Mouse (Mus musculus) kidney, embryonic 16.5 days (tissue): ENCODE results near the gene Fam170b. TPM values are rescaled to one million over a fixed set of nuclear protein-coding genes. Genes with fewer than 3 reads are reported as not detected.

Experiments used
- ATAC-seq: fragments of 200-750 bp; cut with Nextera tagmentation; 2 replicates; pipeline ENCODE4 v1.8.0; 2017; ENCODE audit warnings: moderate TSS enrichment; ENCODE audit not compliant: low FRiP score, low TSS enrichment
- H3K27ac ChIP-seq: fragments of 300-500 bp; sonication (generic); 2 replicates; pipeline ENCODE4 v1.5.1; 2014; ENCODE audit warnings: low read length
- H3K27me3 ChIP-seq: fragments of 300-500 bp; sonication (generic); 2 replicates; pipeline ENCODE4 v1.6.1; 2014; ENCODE audit warnings: low read length, control low read depth, mixed read lengths; ENCODE audit not compliant: insufficient read depth
- H3K36me3 ChIP-seq: fragments of 300-500 bp; sonication (generic); 2 replicates; pipeline ENCODE4 v1.6.1; 2014; ENCODE audit warnings: low read length, control low read depth, mixed read lengths; ENCODE audit not compliant: insufficient read depth
- H3K4me1 ChIP-seq: fragments of 300-500 bp; sonication (generic); 2 replicates; pipeline ENCODE4 v1.6.1; 2014; ENCODE audit warnings: low read length, control low read depth, mixed read lengths; ENCODE audit not compliant: insufficient read depth
- H3K4me2 ChIP-seq: fragments of 300-500 bp; sonication (generic); replicated peaks from 2 replicates; pipeline ENCODE4 v1.6.1; 2014; ENCODE audit warnings: low read depth, low read length
- H3K4me3 ChIP-seq: fragments of 300-500 bp; sonication (generic); 2 replicates; pipeline ENCODE4 v1.5.1; 2014; ENCODE audit warnings: mild to moderate bottlenecking, low read length
- H3K9ac ChIP-seq: fragments of 300-500 bp; sonication (generic); replicated peaks from 2 replicates; pipeline ENCODE4 v1.6.1; 2014; ENCODE audit warnings: low read length
- H3K9me3 ChIP-seq: fragments of 300-500 bp; sonication (generic); 2 replicates; pipeline ENCODE4 v1.6.1; 2016; ENCODE audit warnings: low read length, control low read depth
- whole genome bisulfite sequencing: fragments of 180-500 bp; shearing (Covaris S2); extraction: QIAGEN DNeasy Blood & Tissue Kit; methylation state at CpG from one replicate; pipeline ENCODE4 v1.1.7; 2014; 5-methylcytosine and 5-hydroxymethylcytosine counted together
- polyA plus RNA-seq: library from polyadenylated mRNA; unstranded; fragments of >200 nt; fragmentation: Nextera tagmentation; extraction: Ambion mirVana; gene quantifications from 2 replicates; pipeline ENCODE4 v1.2.1, GENCODE M21; 2015

Fam170b gene
- polyA plus RNA-seq, 1 experiment from 2014 or later, result 0.15 TPM

DNA sequence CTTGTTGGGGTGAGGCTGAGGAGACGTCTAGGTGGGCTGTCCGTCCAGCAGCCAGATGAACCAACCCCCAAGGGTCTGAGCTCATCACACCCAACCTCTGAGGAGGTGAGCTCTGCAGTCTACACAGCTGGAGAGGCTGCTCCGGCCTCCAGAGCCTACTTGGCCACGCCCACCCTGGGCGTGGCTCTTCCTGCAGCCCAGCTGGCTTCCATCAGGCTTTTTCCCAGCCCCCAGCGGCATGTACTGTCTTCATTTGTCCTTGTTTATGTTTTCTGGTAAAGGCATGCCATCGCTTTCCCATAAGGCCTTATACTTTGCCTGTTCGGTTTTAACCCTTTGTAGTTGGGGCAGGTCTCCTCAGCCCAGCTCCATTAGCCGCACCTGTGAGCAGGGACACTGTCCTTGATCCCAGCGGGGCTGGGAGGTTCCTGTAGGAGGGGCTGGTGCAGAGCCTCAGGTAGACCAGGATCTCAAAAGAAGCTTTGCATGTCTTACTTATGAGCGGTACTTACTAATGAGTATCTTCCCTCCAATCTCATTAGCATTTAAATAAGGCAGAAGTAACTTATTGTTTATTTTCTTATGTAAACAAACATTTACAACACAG is 8.2 kb upstream of the Fam170b start:
- peak overlapping the region; percentile 42 for H3K4me2 ChIP-seq
- no peak overlapping the region for H3K9ac ChIP-seq
- H3K9me3 ChIP-seq, result no peaks in the 10 kb centered on the region
- H3K27ac ChIP-seq, result peak overlapping the region; percentile 54
- no peaks in the 10 kb centered on the region for H3K27me3 ChIP-seq
- peak; percentile 88 for ATAC-seq
- peaks cover 41% of the 10 kb centered on the region for H3K4me1 ChIP-seq
- H3K4me3 ChIP-seq, result peak overlapping the region; percentile 18; the same call in 1 of the 2 replicates
- 7% methylated on average over 11 of the region's 11 CpGs for WGBS
- H3K36me3 ChIP-seq, result no peaks in the 10 kb centered on the region

- H3K4me3 ChIP-seq, result no peak overlapping the region
- no peak overlapping the region for H3K9ac ChIP-seq
- no peak overlapping the region for H3K4me2 ChIP-seq
- H3K27me3 ChIP-seq, result no peaks in the 10 kb centered on the region
- H3K36me3 ChIP-seq, result no peaks in the 10 kb centered on the region
- ATAC-seq, result peak; percentile 21; the same call in 1 of the 2 replicates
- H3K27ac ChIP-seq, result peak overlapping the region; percentile 66
- WGBS, result 42% methylated on average over 4 of the region's 4 CpGs
- no peaks in the 10 kb centered on the region for H3K9me3 ChIP-seq
- peaks cover 41% of the 10 kb centered on the region for H3K4me1 ChIP-seq
Measured at GRCm38 (mm10) chr14:32827165-32827564, 6.6 kb upstream of the Fam170b start.

DNA sequence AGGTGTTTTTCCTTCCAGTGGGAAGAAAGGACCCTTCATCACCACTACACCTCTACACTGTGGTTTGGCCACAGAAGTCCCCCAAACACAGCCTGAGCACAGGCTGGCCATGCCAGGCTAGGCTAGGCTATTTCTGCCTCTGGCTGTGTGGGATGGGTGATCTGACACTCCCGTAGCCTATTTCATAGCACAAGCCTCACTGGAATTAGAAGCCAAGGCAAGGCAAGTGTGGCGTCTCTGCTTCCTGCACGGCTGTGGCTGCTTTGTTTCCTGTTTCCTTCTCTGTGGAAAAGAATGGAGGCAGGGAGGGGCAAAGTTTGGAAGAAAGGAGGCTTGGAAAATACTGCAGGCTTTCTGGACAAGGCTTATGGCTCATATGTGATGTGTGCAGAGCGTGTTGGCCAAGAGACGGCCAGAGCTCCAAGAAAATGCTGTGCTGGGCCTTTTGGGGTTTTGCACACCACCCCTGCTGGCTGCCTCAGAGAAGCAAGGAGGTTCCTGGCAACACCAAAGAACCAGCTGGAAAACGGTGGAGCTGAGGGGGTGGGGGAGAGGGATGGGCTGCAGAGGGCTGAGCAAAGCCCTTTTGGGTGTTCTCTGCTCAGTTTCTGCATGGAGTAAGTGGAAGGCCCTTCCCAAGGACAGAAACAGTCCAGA is 5.6 kb upstream of the Fam170b start:
- peaks cover 41% of the 10 kb centered on the region for H3K4me1 ChIP-seq
- no peaks in the 10 kb centered on the region for H3K9me3 ChIP-seq
- no peak overlapping the region for H3K4me3 ChIP-seq
- no peak for ATAC-seq
- H3K4me2 ChIP-seq, result no peak overlapping the region
- peak overlapping the region; percentile 66 for H3K27ac ChIP-seq
- H3K9ac ChIP-seq, result no peak overlapping the region
- 49% methylated on average over 6 of the region's 6 CpGs for WGBS
- no peaks in the 10 kb centered on the region for H3K27me3 ChIP-seq
- no peaks in the 10 kb centered on the region for H3K36me3 ChIP-seq

GRCm38 (mm10) chr14:32835181-32835580 is 1.4 kb downstream of the Fam170b start:
- Histone ChIP-seq H3K36me3 (no peaks in the 10 kb centered on the region), H3K9ac (no peak overlapping the region), H3K27me3 (no peaks in the 10 kb centered on the region), H3K9me3 (no peaks in the 10 kb centered on the region), H3K4me1 (no peaks in the 10 kb centered on the region), H3K4me2 (no peak overlapping the region), H3K4me3 (no peak overlapping the region), H3K27ac (no peak overlapping the region)
- 85% methylated on average over 14 of the region's 14 CpGs for WGBS
- no peak for ATAC-seq

- no peak overlapping the region for H3K9ac ChIP-seq
Measured at GRCm38 (mm10) chr14:32835596-32835995, 1.8 kb downstream of the Fam170b start.

DNA sequence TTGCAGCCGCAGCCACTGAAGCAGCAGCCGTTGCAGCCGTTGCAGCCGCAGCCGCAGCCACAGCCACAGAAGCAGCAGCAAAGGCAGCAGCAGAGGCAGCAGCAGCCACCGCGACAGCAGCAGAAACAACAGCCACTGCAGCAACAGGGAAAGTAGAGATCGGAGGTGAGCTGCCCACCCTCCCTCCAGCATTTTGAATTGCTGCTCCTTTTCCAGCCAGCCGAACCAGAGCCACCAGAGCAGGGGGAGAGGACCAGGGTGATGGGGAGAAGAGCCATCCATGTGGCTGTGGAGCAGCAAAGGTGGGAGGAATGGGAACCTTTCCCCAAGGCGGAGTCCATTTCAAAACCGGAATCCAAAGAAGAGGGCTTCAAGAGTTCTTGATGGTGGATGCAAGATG is 2.4 kb downstream of the Fam170b start:
- 96% methylated on average over 11 of the region's 11 CpGs for WGBS
- ATAC-seq, result no peak
- Histone ChIP-seq H3K27ac (no peak overlapping the region), H3K4me3 (no peak overlapping the region), H3K4me1 (no peaks in the 10 kb centered on the region), H3K9ac (no peak overlapping the region), H3K4me2 (no peak overlapping the region), H3K27me3 (no peaks in the 10 kb centered on the region), H3K36me3 (no peaks in the 10 kb centered on the region), H3K9me3 (no peaks in the 10 kb centered on the region)

More at GRCm38 (mm10) chr14:32835596-32835995, 1.8 kb downstream of the Fam170b start:
- Histone ChIP-seq H3K27me3 (no peaks in the 10 kb centered on the region), H3K27ac (no peak overlapping the region), H3K9me3 (no peaks in the 10 kb centered on the region), H3K36me3 (no peaks in the 10 kb centered on the region), H3K4me1 (no peaks in the 10 kb centered on the region), H3K4me2 (no peak overlapping the region), H3K4me3 (no peak overlapping the region)
- ATAC-seq, result no peak
- 91% methylated on average over 14 of the region's 14 CpGs for WGBS

GRCm38 (mm10) chr14:32842052-32842451 is 8.3 kb downstream of the Fam170b start:
- Histone ChIP-seq H3K36me3 (no peaks in the 10 kb centered on the region), H3K9me3 (no peaks in the 10 kb centered on the region), H3K27me3 (no peaks in the 10 kb centered on the region), H3K4me1 (no peaks in the 10 kb centered on the region), H3K9ac (no peak overlapping the region), H3K27ac (no peak overlapping the region), H3K4me3 (no peak overlapping the region), H3K4me2 (no peak overlapping the region)
- no peak for ATAC-seq

DNA sequence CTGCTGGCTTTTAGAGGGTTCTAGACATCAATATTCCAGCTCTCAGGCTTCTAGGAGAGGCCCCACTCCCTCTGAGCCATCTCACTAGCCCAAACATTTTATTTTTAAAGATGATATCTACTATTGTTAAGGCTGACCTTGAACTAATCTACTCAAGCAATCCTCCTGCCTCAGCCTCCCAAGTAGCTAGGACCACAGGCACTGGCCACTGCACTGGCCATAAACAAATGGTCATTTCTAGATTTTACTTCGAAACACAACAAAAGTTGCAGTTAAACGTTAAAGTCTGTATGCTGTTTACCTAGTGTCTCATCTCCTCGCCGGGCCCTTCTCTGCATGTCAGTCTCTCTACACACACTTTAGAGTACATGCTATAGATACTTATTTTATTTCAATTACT is 20.3 kb downstream of the Fam170b start:
- H3K4me2 ChIP-seq, result no peak overlapping the region
- H3K27me3 ChIP-seq, result peaks cover 12% of the 10 kb centered on the region; the same call in 1 of the 2 replicates
- peaks cover 20% of the 10 kb centered on the region for H3K4me1 ChIP-seq
- H3K4me3 ChIP-seq, result no peak overlapping the region
- 88% methylated on average over 4 of the region's 4 CpGs for WGBS
- H3K36me3 ChIP-seq, result no peaks in the 10 kb centered on the region
- no peak overlapping the region for H3K27ac ChIP-seq
- ATAC-seq, result no peak
- H3K9ac ChIP-seq, result no peak overlapping the region
- H3K9me3 ChIP-seq, result no peaks in the 10 kb centered on the region

DNA sequence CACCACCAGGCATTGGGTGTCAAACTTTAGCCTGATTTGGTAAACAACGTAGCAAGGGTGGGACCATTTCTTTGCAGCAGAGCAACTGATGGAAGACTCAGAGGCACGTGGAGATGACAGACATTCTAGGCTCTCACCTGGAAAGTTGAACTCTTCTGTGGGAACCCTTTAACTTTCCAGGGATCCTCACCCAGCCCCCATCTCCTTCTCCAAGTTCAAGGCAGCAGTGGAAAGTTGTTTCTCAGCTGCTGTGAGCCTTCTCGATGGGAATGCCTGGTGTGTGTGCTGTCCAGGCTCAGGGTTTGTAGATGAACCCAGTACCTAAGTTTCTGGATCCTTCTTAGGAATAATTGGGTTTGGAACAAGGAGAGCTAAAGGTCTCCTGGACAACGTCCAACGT is 22.5 kb downstream of the Fam170b start:
- no peaks in the 10 kb centered on the region for H3K36me3 ChIP-seq
- H3K9ac ChIP-seq, result peak overlapping the region; percentile 74; the same call in 1 of the 2 replicates
- peak overlapping the region; percentile 61 for H3K4me3 ChIP-seq
- H3K9me3 ChIP-seq, result no peaks in the 10 kb centered on the region
- 30% methylated on average over 5 of the region's 5 CpGs for WGBS
- peak overlapping the region; percentile 75 for H3K4me2 ChIP-seq
- H3K4me1 ChIP-seq, result peaks cover 39% of the 10 kb centered on the region
- no peak overlapping the region for H3K27ac ChIP-seq
- no peak for ATAC-seq
- H3K27me3 ChIP-seq, result peaks cover 12% of the 10 kb centered on the region; the same call in 1 of the 2 replicates

- under 1% methylated on average over 42 of the region's 68 CpGs for WGBS
- peaks cover 12% of the 10 kb centered on the region; the same call in 1 of the 2 replicates for H3K27me3 ChIP-seq
- peak within 1 kb of the TSS; percentile 75 for H3K4me2 ChIP-seq
- no peaks in the 10 kb centered on the region for H3K9me3 ChIP-seq
- peak within 1 kb of the TSS; percentile 74 for H3K9ac ChIP-seq
- ATAC-seq, result peak; percentile 82
- peak within 1 kb of the TSS; percentile 61 for H3K4me3 ChIP-seq
- no peaks in the 10 kb centered on the region for H3K36me3 ChIP-seq
- H3K4me1 ChIP-seq, result peaks cover 44% of the 10 kb centered on the region
- peak within 1 kb of the TSS; percentile 73 for H3K27ac ChIP-seq
Measured at GRCm38 (mm10) chr14:32856681-32857328, 23.0 kb downstream of the Fam170b start, which contains the start of gene Vstm4. Gene Vstm4 (plus strand): TSS chr14:32856756.
